Mouse (Mus musculus): ENCODE measurements around the gene Hmx2.

Hmx2 gene

DNA sequence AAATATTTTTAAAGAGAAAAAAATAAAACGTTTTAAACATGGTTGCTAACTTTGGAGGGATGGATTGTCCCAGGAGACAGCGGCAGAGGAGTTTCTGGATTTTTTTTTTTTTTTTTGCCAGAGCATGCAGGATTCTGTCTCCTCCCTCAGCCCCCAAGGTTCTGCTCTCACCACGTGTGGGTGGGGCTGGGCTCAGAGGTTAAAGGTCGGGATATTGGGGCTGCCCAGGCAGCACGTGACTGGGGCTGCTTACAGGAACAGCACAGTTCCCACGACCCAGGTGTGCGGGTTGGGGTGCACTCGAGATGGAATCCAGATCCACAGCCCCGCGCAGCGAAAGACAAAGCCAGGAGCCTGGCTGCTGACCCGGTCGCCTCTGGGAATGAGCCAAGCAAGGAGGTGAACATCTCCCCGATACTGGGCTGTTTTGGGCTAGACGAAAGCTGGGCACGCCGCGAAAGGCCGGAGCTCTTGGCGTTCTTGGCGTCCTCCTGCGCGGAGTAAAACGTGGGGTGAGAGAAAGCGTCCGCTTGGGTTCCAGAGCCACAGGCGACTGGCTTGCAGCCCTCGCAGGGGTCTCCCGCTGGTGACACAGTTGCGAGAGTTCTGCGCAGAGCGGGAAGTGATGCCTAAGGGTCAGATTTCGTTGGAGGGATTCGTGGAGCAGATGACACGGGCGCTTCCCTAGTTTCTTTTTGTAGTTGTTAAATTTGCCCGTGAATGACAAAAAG, 8.1 kb downstream of the Hmx2 start:
- DNase-seq (ENCODE audit: low read depth, low spot score), result no peak

DNA sequence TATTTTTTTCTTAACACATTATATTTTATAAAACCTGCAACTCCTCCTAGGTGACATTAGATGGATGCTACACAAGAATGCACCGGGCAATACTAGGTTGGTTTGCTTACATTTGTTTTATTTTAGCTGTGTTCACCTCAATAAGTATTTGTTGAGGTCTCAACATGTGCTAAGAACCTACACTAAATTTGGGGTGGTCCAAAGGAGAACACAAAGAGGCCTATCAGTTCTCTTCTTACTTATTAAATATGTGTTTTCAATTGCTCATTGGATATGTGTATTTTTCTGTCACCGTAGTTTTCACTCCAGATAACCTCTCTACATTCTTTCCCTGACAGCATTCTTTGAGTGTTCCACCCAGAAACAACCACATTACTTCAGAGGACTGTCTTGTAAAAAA, 9.2 kb downstream of the Hmx2 start:
- DNase-seq (ENCODE audit: low read depth, low spot score), result no peak

GRCm38 (mm10) chr7:131559986-131560696, 11.6 kb downstream of the Hmx2 start, which contains the start of gene Bub3:
Gene Bub3, plus strand, starts transcription at chr7:131560222.
- peak; percentile 91 for DNase-seq (ENCODE audit: low read depth, low spot score)

GRCm38 (mm10) chr7:131560697-131561042, 12.1 kb downstream of the Hmx2 start:
- no peak for DNase-seq (ENCODE audit: low read depth, low spot score)

- DNase-seq (ENCODE audit: low read depth, low spot score), result no peak
Observed at GRCm38 (mm10) chr7:131575246-131575645, 26.7 kb downstream of the Hmx2 start.

DNA sequence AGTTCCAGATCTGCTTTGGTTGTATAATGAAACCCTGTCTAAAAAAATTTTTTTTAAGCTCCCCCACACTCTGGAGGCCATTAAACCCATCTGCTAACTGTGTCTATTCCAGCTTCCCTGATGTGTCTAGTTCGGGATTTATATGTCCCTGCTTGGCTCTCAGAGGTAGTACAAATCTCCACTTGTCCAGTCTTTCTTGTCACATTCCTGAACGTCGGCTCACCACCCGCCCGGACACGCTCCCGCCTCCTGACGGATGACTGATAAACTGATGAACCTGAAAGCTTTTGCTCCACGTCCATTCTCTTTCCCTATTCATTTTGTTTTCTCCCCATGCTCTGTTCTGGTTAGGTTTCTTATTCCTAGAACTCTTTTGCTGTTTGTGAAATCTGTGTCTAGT, 33.6 kb downstream of the Hmx2 start:
- DNase-seq (ENCODE audit: low read depth, low spot score), result no peak

DNA sequence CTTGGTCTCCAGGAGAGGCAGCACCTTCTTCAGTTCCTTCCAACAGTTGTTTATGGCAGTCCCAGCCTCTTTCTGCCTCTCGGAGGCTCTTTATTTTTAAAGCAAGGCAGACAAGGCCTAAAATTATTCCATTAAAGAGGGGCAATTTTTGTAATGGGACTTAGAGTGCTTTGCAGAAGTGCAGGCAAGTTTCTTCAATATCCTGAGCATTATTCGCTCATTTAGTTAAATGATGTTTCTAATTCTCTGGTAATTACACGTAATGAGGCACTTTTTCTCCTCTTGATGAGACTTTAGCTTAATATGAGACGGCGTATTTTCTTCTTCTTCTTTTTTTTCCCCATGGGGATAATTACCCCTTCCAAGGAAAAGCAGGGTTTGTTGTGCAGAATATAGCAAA, 37.0 kb downstream of the Hmx2 start:
- no peak for DNase-seq (ENCODE audit: low read depth, low spot score)

GRCm38 (mm10) chr7:131597779-131598482, 49.4 kb downstream of the Hmx2 start:
- DNase-seq (ENCODE audit: low read depth, low spot score), result no peak

- no peak for DNase-seq (ENCODE audit: low read depth, low spot score)
Observed at GRCm38 (mm10) chr7:131598483-131598824, 49.9 kb downstream of the Hmx2 start.

DNA sequence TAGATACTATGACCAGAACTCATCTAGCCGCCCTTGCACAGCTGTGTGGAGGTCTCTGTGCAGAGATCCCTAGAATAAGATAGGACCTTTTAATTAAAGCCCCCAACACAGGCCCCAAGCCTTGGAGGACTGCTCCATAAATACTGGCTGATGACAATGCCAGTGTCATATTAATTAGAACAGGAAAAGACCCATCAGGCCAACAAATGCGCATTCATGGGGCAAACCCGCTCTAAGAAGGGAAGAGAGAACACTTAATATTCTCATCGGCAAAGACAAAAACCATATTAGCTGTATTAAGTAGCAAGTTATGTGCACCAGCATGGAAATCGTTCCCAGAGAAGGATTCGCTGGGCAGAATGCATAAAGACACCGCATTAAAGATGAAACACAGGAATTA, 53.5 kb downstream of the Hmx2 start:
- DNase-seq (ENCODE audit: low read depth, low spot score), result no peak

- no peak for DNase-seq (ENCODE audit: low read depth, low spot score)
Observed at GRCm38 (mm10) chr7:131603186-131603585, 54.6 kb downstream of the Hmx2 start.

DNA sequence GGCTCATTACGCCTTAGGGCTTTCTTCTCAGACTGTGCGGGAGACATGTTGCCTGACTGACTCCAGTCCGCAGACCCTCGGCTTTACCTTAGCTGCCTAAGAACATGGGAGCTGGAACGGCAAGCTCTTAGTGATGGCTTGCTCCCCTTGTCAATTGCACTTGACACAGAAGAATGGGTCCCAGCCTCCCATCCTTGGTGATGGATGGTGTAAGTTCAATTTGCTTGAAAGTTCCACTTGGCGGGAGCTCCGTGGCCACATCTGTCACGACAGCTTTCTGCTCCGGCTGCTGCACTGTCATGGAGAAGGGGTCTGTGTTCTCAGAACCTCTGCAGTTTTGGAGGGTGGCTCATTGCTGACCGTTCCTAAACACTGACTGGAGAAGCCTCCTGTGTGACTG, 56.4 kb downstream of the Hmx2 start:
- DNase-seq (ENCODE audit: low read depth, low spot score), result no peak

DNA sequence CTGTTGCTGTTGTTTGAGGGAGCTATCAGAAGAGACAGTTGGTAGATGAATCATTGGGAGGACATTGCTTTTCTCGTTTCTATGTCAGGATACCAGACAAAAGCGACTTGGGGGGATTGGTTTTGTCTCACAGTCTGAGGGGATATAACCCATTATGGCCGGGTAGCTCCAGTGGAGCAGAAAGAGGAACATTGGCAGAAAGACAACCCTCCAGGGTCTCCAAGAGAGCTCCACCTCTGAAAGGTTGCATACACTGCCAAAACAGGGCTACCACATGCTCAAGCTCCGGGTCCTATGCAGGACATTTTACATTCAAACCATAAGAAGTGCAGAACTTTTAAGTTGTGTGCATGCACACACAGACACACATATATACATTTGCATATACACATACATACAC, 56.9 kb downstream of the Hmx2 start:
- no peak for DNase-seq (ENCODE audit: low read depth, low spot score)

Measured in retina, adult 2 months (tissue).